Mouse (Mus musculus) hindbrain, embryonic 16.5 days (tissue): ENCODE measurements around the gene Batf. TPM values are rescaled to one million over a fixed set of nuclear protein-coding genes. Genes with fewer than 3 reads are reported as not detected.

Source experiments
- ATAC-seq: fragments of 200-750 bp; cut with Nextera tagmentation; 2 replicates; pipeline ENCODE4 v1.8.0; 2017; ENCODE audit warnings: moderate TSS enrichment, moderate library complexity
- H3K27ac ChIP-seq: fragments of 300-500 bp; sonication (generic); 2 replicates; pipeline ENCODE4 v1.5.1; 2014; ENCODE audit warnings: low read depth, mild to moderate bottlenecking, control low read depth, low read length, moderate library complexity
- H3K27me3 ChIP-seq: fragments of 300-500 bp; sonication (generic); replicated peaks from 2 replicates; pipeline ENCODE4 v1.6.1; 2014; ENCODE audit warnings: low read length; ENCODE audit not compliant: control insufficient read depth, insufficient read depth
- H3K36me3 ChIP-seq: fragments of 300-500 bp; sonication (generic); 2 replicates; pipeline ENCODE4 v1.6.1; 2014; ENCODE audit warnings: mild to moderate bottlenecking, low read length, moderate library complexity, mixed read lengths; ENCODE audit not compliant: control insufficient read depth, insufficient read depth
- H3K4me1 ChIP-seq: fragments of 300-500 bp; sonication (generic); 2 replicates; pipeline ENCODE4 v1.6.1; 2014; ENCODE audit warnings: low read depth, low read length; ENCODE audit not compliant: control insufficient read depth, insufficient read depth
- H3K4me2 ChIP-seq: fragments of 300-500 bp; sonication (generic); 2 replicates; pipeline ENCODE4 v1.6.1; 2014; ENCODE audit warnings: mild to moderate bottlenecking, low read length, control low read depth, moderate library complexity
- H3K4me3 ChIP-seq: fragments of 300-500 bp; sonication (generic); 2 replicates; pipeline ENCODE4 v1.5.1; 2014; ENCODE audit warnings: mild to moderate bottlenecking, low read length, control low read depth, moderate library complexity
- H3K9ac ChIP-seq: fragments of 300-500 bp; sonication (generic); 2 replicates; pipeline ENCODE4 v1.6.1; 2014; ENCODE audit warnings: low read depth, mild to moderate bottlenecking, control low read depth, low read length, moderate library complexity
- H3K9me3 ChIP-seq: fragments of 300-500 bp; sonication (generic); 2 replicates; pipeline ENCODE4 v1.6.1; 2014; ENCODE audit warnings: mild to moderate bottlenecking, low read length, moderate library complexity; ENCODE audit not compliant: control insufficient read depth
- WGBS: fragments of 180-500 bp; shearing (Covaris S2); extraction: QIAGEN DNeasy Blood & Tissue Kit; methylation state at CpG from one replicate; pipeline ENCODE4 v1.1.7; 2014; 5-methylcytosine and 5-hydroxymethylcytosine counted together
- polyA plus RNA-seq: library from polyadenylated mRNA; unstranded; fragments of >200 nt; fragmentation: Nextera tagmentation; extraction: Ambion mirVana; gene quantifications from 2 replicates; pipeline ENCODE4 v1.2.1, GENCODE M21; 2015

Gene Batf
- 1.2 and 1.3 TPM in 2 replicates for polyA plus RNA-seq

DNA sequence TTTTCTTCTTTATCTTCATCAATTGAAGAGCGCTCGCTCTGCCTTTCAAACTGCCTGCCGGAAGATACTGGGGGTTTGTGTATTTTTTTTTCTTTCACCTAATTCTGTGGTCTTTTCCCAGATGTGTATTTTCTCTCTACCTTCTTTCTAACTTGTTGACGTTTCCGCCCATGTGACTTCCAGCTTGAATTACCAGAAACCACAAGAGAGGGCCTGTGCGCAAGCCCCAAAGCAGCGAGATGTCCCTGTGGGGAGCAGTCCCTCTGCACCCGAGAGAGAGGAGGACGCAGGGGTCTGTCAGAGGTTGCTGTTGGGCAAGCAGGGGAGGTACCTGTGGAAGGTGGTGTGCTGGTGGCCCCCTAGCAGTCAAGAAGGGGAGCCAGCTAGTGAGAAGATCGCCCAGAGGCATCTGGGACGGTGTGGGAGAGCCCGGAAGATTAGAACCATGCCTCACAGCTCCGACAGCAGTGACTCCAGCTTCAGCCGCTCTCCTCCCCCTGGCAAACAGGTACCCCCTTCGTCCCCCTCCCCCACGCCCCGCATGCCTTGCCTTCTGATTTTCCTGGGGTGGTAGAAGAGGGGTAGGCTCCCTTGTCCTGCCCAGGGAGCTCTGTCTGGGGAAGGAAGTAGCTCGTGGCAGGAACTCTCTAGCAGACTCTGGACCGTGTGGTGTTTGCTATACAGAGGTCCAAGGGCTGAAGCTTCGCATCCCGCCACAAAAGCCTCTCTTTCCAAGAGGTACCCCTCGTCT, at the start of gene Batf:
TSS of gene Batf (plus strand) at position 204 of the 751 bp plus-strand sequence.
- no peak within 1 kb of the TSS for H3K27ac ChIP-seq
- no peaks in the 10 kb centered on the region for H3K27me3 ChIP-seq
- H3K36me3 ChIP-seq = no peaks in the 10 kb centered on the region
- no peak within 1 kb of the TSS for H3K9ac ChIP-seq
- H3K4me1 ChIP-seq = no peaks in the 10 kb centered on the region
- WGBS = 51% methylated on average over 22 of the region's 22 CpGs
- peak within 1 kb of the TSS; percentile 16 for H3K4me2 ChIP-seq
- no peaks in the 10 kb centered on the region for H3K9me3 ChIP-seq
- peak within 1 kb of the TSS; percentile 14; the same call in 1 of the 2 replicates for H3K4me3 ChIP-seq
- ATAC-seq = no peak

DNA sequence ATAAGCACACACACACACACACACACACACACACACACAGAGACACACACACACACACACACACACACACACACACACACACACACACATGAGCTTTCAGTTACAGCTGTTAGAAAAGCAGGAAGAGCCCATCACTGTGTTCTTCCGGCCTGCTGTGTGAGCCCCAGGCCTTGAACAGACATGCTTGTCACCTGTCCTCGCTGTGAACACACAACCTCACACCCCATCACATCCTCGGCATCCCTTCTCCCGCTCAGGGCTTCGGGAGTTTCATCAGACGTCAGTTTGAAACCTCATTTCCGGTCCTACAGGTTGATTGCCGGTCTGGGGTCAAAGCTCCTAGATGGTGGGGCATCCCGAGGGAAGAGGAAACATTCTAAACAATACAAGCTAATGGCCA, 48.5 kb upstream of the Batf start:
- Histone ChIP-seq H3K27me3 (no peaks in the 10 kb centered on the region), H3K9ac (no peak overlapping the region), H3K4me3 (no peak overlapping the region), H3K9me3 (no peaks in the 10 kb centered on the region), H3K27ac (no peak overlapping the region), H3K36me3 (peaks cover 15% of the 10 kb centered on the region), H3K4me1 (peaks cover 16% of the 10 kb centered on the region), H3K4me2 (no peak overlapping the region)
- WGBS = 84% methylated on average over 9 of the region's 9 CpGs
- no peak for ATAC-seq

DNA sequence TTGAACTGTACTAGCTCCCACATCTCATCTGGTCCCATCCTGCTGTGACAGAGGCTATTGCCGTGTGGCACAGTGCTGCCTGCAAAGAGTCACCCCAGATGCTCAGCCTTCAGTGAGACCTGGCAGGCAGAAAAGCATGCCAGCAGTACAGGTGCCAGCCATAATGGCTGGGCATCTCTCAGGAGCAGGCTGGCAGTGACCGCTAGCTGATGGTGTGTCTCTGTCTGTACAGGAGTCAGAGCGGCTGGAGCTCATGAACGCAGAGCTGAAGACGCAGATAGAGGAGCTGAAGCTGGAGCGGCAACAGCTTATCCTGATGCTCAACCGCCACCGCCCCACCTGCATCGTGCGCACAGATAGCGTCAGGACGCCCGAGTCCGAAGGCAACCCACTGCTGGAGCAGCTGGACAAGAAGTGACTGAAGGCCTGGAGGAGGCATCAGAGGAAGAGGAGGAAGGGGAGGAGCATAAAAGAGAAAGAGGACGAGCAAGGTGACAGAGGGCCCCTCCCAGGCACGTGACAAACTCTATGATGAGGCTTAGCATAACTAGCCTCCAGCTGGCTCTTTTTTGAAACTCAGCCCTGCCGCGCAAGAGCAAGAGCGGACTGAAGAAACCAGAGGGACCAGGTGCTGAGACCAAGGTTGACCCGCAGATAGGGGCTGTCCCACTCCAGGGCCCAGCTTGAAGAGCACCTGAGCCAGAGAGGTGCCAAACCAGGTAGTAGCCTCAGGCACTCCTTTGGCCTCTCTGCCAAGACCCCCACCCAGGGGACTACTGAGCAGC, 47.7 kb upstream of the Batf start:
- 71% methylated on average over 20 of the region's 20 CpGs for WGBS
- no peak overlapping the region for H3K27ac ChIP-seq
- ATAC-seq = no peak; the same call in 1 of the 2 replicates
- H3K4me3 ChIP-seq = no peak overlapping the region
- H3K9ac ChIP-seq = no peak overlapping the region
- H3K27me3 ChIP-seq = no peaks in the 10 kb centered on the region
- peaks cover 11% of the 10 kb centered on the region for H3K36me3 ChIP-seq
- H3K4me2 ChIP-seq = no peak overlapping the region
- H3K9me3 ChIP-seq = no peaks in the 10 kb centered on the region
- peaks cover 16% of the 10 kb centered on the region for H3K4me1 ChIP-seq

DNA sequence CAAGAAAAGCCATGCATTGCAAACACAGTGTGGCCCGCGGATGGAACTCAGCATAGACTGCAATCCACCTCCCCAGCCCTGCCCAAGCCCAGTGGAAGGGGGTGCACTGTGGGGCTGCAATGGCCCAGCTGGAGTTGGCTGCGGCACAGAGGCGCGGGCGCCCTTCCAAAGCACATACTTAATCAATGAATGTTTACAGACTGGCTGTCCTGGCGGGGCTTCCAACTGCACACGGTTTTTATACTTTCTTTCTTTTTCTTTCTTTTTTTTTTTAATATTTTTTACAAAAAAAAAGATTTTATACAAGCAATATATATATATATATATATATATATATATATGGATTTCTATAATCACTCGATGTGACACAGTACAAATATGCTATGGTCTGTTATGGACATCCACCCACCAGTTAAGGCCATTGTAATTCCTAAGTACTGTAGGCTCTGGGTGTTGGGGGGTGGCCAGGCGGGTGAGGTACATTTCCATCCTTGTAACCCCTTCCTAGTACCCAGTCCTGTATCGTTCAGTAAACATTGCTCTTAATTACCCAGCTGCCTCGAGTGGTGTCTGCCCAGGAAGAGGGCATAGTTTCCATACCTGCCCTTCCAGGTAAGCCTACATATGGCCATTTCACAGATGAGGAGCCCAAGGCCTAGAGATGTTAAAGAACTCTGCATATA, 47.0 kb upstream of the Batf start:
- WGBS = 66% methylated on average over 12 of the region's 12 CpGs
- H3K4me2 ChIP-seq = no peak overlapping the region
- H3K27ac ChIP-seq = no peak overlapping the region
- ATAC-seq = peak; percentile 81
- no peaks in the 10 kb centered on the region for H3K9me3 ChIP-seq
- H3K27me3 ChIP-seq = no peaks in the 10 kb centered on the region
- H3K9ac ChIP-seq = no peak overlapping the region
- H3K36me3 ChIP-seq = peaks cover 10% of the 10 kb centered on the region
- no peak overlapping the region for H3K4me3 ChIP-seq
- H3K4me1 ChIP-seq = peaks cover 16% of the 10 kb centered on the region

DNA sequence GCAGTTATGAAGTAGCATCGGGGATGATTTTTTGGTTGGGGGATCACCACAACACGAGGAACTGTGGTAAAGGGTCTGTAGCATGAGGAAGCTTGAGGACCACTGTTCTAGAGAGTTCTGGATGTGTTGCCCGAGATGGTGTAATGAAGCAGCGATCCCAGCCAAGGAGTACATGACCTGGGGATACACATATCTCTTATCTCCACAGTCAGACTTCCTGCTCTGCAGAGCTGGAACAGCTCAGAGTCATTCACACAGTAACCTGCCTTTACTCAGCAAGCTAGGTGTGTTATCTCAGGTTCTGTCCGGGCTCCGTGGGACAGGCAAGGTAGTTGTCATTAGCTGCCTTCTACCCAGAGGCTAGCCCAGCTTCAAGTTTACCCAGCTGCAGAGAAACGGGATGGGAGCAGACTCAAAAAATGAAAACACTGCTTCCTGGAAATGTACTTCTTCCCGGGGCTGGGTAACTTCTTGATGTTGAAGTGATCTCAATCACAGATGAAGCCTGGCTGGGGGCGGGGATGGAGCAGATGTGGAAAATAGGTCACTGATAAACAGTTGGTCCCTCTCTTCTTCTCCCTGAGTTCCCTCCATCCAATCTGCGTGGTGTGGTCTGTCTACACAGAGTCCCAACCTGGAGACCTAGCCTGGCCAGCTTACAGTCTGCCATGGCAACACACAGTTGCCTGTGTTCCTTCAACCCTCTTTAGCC, 45.5 kb upstream of the Batf start:
- peaks cover 16% of the 10 kb centered on the region for H3K4me1 ChIP-seq

DNA sequence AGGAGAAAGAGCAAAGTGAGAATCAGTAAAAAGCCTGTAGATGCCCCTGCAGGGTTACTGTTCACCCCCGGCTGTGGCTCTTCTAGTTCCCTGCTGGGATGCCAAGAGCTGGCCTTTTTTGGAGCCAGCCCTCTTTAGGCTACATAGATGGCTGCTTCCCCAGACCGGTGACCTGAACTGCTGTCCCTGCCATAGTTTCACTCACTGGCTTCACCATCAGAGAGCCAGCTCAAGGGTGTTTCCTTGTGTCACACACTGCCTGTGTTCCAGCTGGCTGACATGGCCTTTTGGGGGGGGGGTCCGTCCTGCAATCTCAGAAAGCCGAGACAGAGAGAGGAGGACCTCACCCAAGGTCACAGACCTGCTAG, 44.9 kb upstream of the Batf start:
- H3K4me3 ChIP-seq = no peak overlapping the region
- H3K9ac ChIP-seq = no peak overlapping the region
- peaks cover 7% of the 10 kb centered on the region for H3K36me3 ChIP-seq
- H3K27ac ChIP-seq = no peak overlapping the region; the same call in 1 of the 2 replicates
- no peaks in the 10 kb centered on the region for H3K9me3 ChIP-seq
- ATAC-seq = no peak
- H3K27me3 ChIP-seq = no peaks in the 10 kb centered on the region
- H3K4me2 ChIP-seq = no peak overlapping the region
- 44% methylated on average over 4 of the region's 4 CpGs for WGBS
- peaks cover 16% of the 10 kb centered on the region for H3K4me1 ChIP-seq

More for the DNA sequence above, 45.5 kb upstream of the Batf start:
- H3K27me3 ChIP-seq = no peaks in the 10 kb centered on the region
- H3K4me2 ChIP-seq = no peak overlapping the region
- H3K27ac ChIP-seq = no peak overlapping the region
- no peaks in the 10 kb centered on the region for H3K9me3 ChIP-seq
- peaks cover 7% of the 10 kb centered on the region for H3K36me3 ChIP-seq
- no peak for ATAC-seq
- 89% methylated on average over 10 of the region's 10 CpGs for WGBS
- H3K4me3 ChIP-seq = no peak overlapping the region
- H3K9ac ChIP-seq = no peak overlapping the region

DNA sequence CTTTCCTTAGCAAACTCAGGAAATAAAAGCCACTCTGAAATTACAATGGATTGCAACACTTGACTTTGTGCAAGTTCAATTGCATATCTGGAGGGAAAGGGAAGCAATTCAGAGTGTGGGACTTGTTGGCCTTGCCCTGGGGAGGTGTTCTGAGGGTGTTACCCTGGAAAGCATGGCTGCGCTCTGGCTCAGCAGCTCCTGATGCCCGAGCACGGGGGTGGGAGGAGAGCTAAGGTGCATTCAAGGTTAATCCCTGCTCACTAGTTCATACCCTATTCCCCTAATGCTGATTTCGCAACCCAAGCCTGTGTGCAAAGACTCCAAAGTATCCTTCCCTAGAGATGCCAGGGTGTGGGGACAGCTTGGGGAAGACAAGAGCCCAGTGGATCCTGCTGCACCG, 42.7 kb upstream of the Batf start:
- H3K9ac ChIP-seq = no peak overlapping the region
- H3K4me1 ChIP-seq = peaks cover 16% of the 10 kb centered on the region
- no peaks in the 10 kb centered on the region for H3K27me3 ChIP-seq
- H3K4me3 ChIP-seq = no peak overlapping the region
- peaks cover 7% of the 10 kb centered on the region for H3K36me3 ChIP-seq
- ATAC-seq = no peak
- H3K27ac ChIP-seq = no peak overlapping the region
- no peaks in the 10 kb centered on the region for H3K9me3 ChIP-seq
- no peak overlapping the region for H3K4me2 ChIP-seq
- WGBS = 76% methylated on average over 5 of the region's 5 CpGs

DNA sequence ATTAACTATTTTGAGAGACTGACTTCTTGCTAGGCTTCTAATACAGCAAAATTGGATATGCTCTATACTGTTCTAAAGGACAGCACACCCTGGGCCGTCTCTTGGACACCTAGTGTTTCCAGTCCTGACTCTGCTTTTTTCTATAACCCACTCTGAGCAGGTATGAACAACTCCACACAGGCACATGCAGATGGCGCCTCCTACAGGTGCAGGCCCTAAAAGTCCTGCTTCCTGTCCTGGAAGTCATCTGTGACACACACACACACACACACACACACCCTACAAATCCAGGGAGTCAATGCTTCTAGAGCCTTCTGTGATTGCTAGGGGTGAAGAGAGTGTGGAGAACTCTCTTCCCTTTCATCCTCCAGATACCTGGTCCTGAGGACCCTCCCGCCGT, 40.8 kb upstream of the Batf start:
- no peaks in the 10 kb centered on the region for H3K9me3 ChIP-seq
- H3K4me1 ChIP-seq = peaks cover 10% of the 10 kb centered on the region
- 93% methylated on average over 4 of the region's 4 CpGs for WGBS
- no peak overlapping the region for H3K4me3 ChIP-seq
- no peak overlapping the region for H3K9ac ChIP-seq
- H3K4me2 ChIP-seq = no peak overlapping the region
- H3K27ac ChIP-seq = no peak overlapping the region
- H3K36me3 ChIP-seq = no peaks in the 10 kb centered on the region
- H3K27me3 ChIP-seq = no peaks in the 10 kb centered on the region
- no peak for ATAC-seq
